Mouse (Mus musculus): ENCODE results near the gene Cd52. TPM values are rescaled to one million over a fixed set of nuclear protein-coding genes. Genes with fewer than 3 reads are reported as not detected.

Cd52 gene
- total RNA-seq, 4 experiments from 2014 or later, result 1.6 to 4.8 (median 2.7) TPM

GRCm38 (mm10) chr4:134052560-134052959 lies 42.3 kb downstream of the Cd52 start:
- DNase-seq (ENCODE audit: low spot score), result no peak

- no peak for DNase-seq (ENCODE audit: low spot score)
These were observed 43.0 kb downstream of the Cd52 start for GRCm38 (mm10) chr4:134051912-134052311.

- no peak for DNase-seq (ENCODE audit: low spot score)
These were observed 47.2 kb downstream of the Cd52 start for GRCm38 (mm10) chr4:134047648-134048047.

- no peak for DNase-seq (ENCODE audit: low spot score)
These were observed 51.8 kb downstream of the Cd52 start for GRCm38 (mm10) chr4:134043041-134043440.

- DNase-seq (ENCODE audit: low spot score), result no peak
These were observed 53.4 kb downstream of the Cd52 start for GRCm38 (mm10) chr4:134041317-134042123.

- DNase-seq (ENCODE audit: low spot score), result peak; percentile 51
These were observed 58.9 kb downstream of the Cd52 start for GRCm38 (mm10) chr4:134035953-134036352.

Other genes starting within 250 kb of the Cd52 start
- gene Rps6ka1, start 207.3 kb downstream of the Cd52 start, total RNA-seq (2022), result 1 to 10 TPM; 4.0 to 6.5 (median 4.7) TPM
- gene Hmgn2, start 126.4 kb downstream of the Cd52 start, total RNA-seq (2022), result 100 to 1,000 TPM; 101 to 125 (median 116) TPM
- gene Dhdds, start 94.2 kb downstream of the Cd52 start, total RNA-seq (2022), result 10 to 100 TPM; 33.6 to 44.8 (median 36.3) TPM
- gene Lin28a, start 76.2 kb downstream of the Cd52 start, total RNA-seq (2022), result not detected
- gene Zfp683, start 41.2 kb downstream of the Cd52 start, total RNA-seq (2022), result not detected
- under 1 TPM in 1 of 4 experiments, not detected in 3; 0.50 TPM for gene Crybg2, start 34.3 kb downstream of the Cd52 start, total RNA-seq (2022)
- 1 to 10 TPM; 1.5 to 3.5 (median 2.5) TPM for gene Ubxn11, start 7.5 kb upstream of the Cd52 start, total RNA-seq (2022)
- 10 to 100 TPM; 31.3 to 41.3 (median 35.0) TPM for gene Sh3bgrl3, start 33.7 kb upstream of the Cd52 start, total RNA-seq (2022)
- gene Cep85, start 92.0 kb upstream of the Cd52 start, total RNA-seq (2022), result 10 to 100 TPM; 58.4 to 62.7 (median 60.5) TPM
- not detected for gene Gm7534, start 107.9 kb upstream of the Cd52 start, total RNA-seq (2022)
- gene Catsper4, start 132.3 kb upstream of the Cd52 start, total RNA-seq (2022), result under 1 TPM in 1 of 4 experiments, not detected in 3; 0.14 TPM
- 1 to 10 TPM; 7.5 to 9.2 (median 8.5) TPM for gene Cnksr1, start 143.3 kb upstream of the Cd52 start, total RNA-seq (2022)
- not detected for gene E130218I03Rik, start 148.6 kb upstream of the Cd52 start, total RNA-seq (2022)
- gene Zfp593, start 150.5 kb upstream of the Cd52 start, total RNA-seq (2022), result 1 to 10 TPM; 3.8 to 4.3 (median 4.0) TPM
- not detected for gene Gm30191, start 151.9 kb upstream of the Cd52 start, total RNA-seq (2022)
- 1 to 10 TPM; 6.1 to 8.0 (median 7.3) TPM for gene Grrp1, start 159.0 kb upstream of the Cd52 start, total RNA-seq (2022)
- gene Pdik1l, start 192.8 kb upstream of the Cd52 start, total RNA-seq (2022), result 1 to 10 TPM; 6.2 to 7.6 (median 6.7) TPM
- gene Trim63, start 220.0 kb upstream of the Cd52 start, total RNA-seq (2022), result 100 to 1,000 TPM; 164 to 261 (median 195) TPM
- gene Slc30a2, start 248.1 kb upstream of the Cd52 start, total RNA-seq (2022), result under 1 TPM; 0.32 to 0.94 (median 0.55) TPM